Mouse (Mus musculus): Measurements from ENCODE around the gene Xrcc1. TPM values are rescaled to one million over a fixed set of nuclear protein-coding genes. Genes with fewer than 3 reads are reported as not detected.

The Xrcc1 gene
- total and polyA plus RNA-seq, 3 experiments = 81.7 to 148 (median 136) TPM

DNA sequence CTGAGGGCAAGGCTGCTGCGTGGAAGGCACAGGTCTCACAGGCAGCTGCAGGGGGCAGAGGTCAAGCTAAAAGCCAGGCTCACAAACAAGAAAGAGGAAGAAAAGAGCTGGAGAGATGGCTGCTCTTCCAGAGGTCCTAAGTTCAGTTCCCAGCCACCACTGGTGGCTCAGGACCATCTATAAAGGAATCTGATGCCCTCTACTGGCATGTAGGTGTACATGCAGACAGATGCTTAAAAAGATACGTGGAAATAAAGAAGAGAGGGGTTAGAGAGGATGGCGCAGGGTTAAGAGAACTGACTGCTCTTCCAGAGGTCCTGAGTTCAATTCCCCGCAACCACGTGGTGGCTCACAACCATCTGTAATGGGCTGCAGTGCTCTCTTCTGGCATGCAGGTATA is 26.4 kb downstream of the Xrcc1 start:
- TF ChIP-seq USF2 (conservative IDR thresholded peaks at IDR 0.05; ENCODE audit: low read depth, low read length) (no peak), SMC3 (IDR thresholded peaks at IDR 0.05; ENCODE audit: low read depth, low read length) (peak; percentile 76), HCFC1 (IDR thresholded peaks at IDR 0.05; ENCODE audit: low read depth, low read length) (no peak), RAD21 (IDR thresholded peaks at IDR 0.05; ENCODE audit: low read depth, low read length) (peak; percentile 76), JUN (IDR thresholded peaks at IDR 0.05; ENCODE audit: insufficient read depth, low read depth, low read length) (no peak), CTCF (conservative IDR thresholded peaks at IDR 0.05 in 1 of 2, IDR thresholded peaks at IDR 0.05 in 1 of 2; ENCODE audit: low read depth in 2 of 2, low read length in 2 of 2) (peak; percentile 19 to 78; a peak in 2 of 4 replicates), ZC3H11A (IDR thresholded peaks at IDR 0.05; ENCODE audit: low read depth, low read length) (no peak)
- H3K36me3 ChIP-seq (replicated peaks in 1 of 2; ENCODE audit: control insufficient read depth in 1 of 2, insufficient read depth in 1 of 2, low read length in 1 of 2) = peaks cover 54 to 80% of the 10 kb centered on the region in 2 experiments
- in situ Hi-C loops (cut with MboI; ENCODE audit: low pct_ligation_motif_present, low pct_unique_long_range_greater_than_20kb, low sequenced_read_pairs) = no loop called here

DNA sequence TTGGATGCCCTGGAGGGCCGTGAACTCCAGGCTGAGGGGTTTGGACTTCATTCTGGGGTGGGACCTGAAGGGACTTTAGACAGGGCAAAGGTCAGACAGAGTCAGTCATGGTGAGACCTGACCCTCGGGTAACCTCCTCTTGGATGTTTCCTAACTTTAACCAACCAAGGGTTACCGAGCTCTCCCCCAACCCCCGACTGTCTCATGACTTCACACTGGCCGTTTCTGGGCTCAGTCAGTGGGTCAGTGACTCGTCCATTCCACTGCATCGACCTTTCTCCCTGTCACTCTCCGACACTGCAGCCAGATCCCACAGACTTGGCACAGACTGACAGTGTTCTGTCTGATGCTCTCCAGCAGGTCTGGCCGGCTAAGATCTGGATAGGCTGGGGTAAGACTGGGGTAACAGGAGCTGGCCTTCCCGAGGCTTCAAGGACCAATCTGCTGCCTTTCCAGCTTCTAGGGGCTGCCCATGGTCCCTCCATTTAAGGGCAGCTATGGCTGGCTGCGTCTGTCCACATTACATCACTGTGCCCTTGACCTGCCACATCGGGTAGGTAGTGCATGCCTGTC is 28.2 kb downstream of the Xrcc1 start:
- H3K27ac ChIP-seq (ENCODE audit: insufficient read depth, low read depth) = no peak overlapping the region
- DNase-seq (ENCODE audit: extremely low read depth) = no peak
- H3K9ac ChIP-seq (ENCODE audit: insufficient read depth, low read depth) = no peak overlapping the region
- no peak overlapping the region for H3K4me3 ChIP-seq (replicated peaks in 1 of 3; ENCODE audit: low read depth in 2 of 3, low read length in 2 of 3, poor library complexity in 1 of 3)
- dilution Hi-C loops (cut with MboI; ENCODE audit: extremely low pct_ligation_motif_present, extremely low pct_unique_long_range_greater_than_20kb, low sequenced_read_pairs) = no loop called here
- peaks cover 4 to 36% of the 10 kb centered on the region in 2 experiments; a peak in 3 of 4 replicates for H3K4me1 ChIP-seq (ENCODE audit: control insufficient read depth in 1 of 2, insufficient read depth in 2 of 2)
- H3K27me3 ChIP-seq (replicated peaks) = no peaks in the 10 kb centered on the region
- in situ Hi-C loops (cut with MboI; ENCODE audit: low pct_ligation_motif_present, low pct_unique_long_range_greater_than_20kb, low sequenced_read_pairs) = no loop called here
- H3K9me3 ChIP-seq (replicated peaks; ENCODE audit: low read length) = peaks cover 6% of the 10 kb centered on the region
- no peaks in the 10 kb centered on the region for H3K79me2 ChIP-seq (replicated peaks; ENCODE audit: control insufficient read depth, extremely low read depth, insufficient read depth, poor library complexity, severe bottlenecking)
- H3K4me2 ChIP-seq (ENCODE audit: insufficient read depth, low read depth, poor library complexity, severe bottlenecking) = no peak overlapping the region
- TF ChIP-seq JUN (IDR thresholded peaks at IDR 0.05; ENCODE audit: insufficient read depth, low read depth, low read length) (no peak), NRF1 (IDR thresholded peaks at IDR 0.05; ENCODE audit: low read depth, low read length) (no peak), ZC3H11A (IDR thresholded peaks at IDR 0.05; ENCODE audit: low read depth, low read length) (no peak), MAX (IDR thresholded peaks at IDR 0.05; ENCODE audit: low read length) (no peak)
- peaks cover 44 to 62% of the 10 kb centered on the region in 2 experiments for H3K36me3 ChIP-seq (replicated peaks in 1 of 2; ENCODE audit: control insufficient read depth in 1 of 2, insufficient read depth in 1 of 2, low read length in 1 of 2)

More for the DNA sequence above, 26.4 kb downstream of the Xrcc1 start:
- no peak overlapping the region for H3K27ac ChIP-seq (ENCODE audit: insufficient read depth, low read depth)
- H3K4me2 ChIP-seq (ENCODE audit: insufficient read depth, low read depth, poor library complexity, severe bottlenecking) = no peak overlapping the region
- H3K9me3 ChIP-seq (replicated peaks; ENCODE audit: low read length) = peaks cover 2% of the 10 kb centered on the region
- no peak overlapping the region for H3K9ac ChIP-seq (ENCODE audit: insufficient read depth, low read depth)
- H3K27me3 ChIP-seq (replicated peaks) = no peaks in the 10 kb centered on the region
- dilution Hi-C loops (cut with MboI; ENCODE audit: extremely low pct_ligation_motif_present, extremely low pct_unique_long_range_greater_than_20kb, low sequenced_read_pairs) = no loop called here
- no peak for DNase-seq (ENCODE audit: extremely low read depth)
- H3K79me2 ChIP-seq (replicated peaks; ENCODE audit: control insufficient read depth, extremely low read depth, insufficient read depth, poor library complexity, severe bottlenecking) = no peaks in the 10 kb centered on the region
- no peak overlapping the region for H3K4me3 ChIP-seq (replicated peaks in 1 of 3; ENCODE audit: low read depth in 2 of 3, low read length in 2 of 3, poor library complexity in 1 of 3)
- peaks cover 4 to 55% of the 10 kb centered on the region in 2 experiments; a peak in 3 of 4 replicates for H3K4me1 ChIP-seq (ENCODE audit: control insufficient read depth in 1 of 2, insufficient read depth in 2 of 2)

DNA sequence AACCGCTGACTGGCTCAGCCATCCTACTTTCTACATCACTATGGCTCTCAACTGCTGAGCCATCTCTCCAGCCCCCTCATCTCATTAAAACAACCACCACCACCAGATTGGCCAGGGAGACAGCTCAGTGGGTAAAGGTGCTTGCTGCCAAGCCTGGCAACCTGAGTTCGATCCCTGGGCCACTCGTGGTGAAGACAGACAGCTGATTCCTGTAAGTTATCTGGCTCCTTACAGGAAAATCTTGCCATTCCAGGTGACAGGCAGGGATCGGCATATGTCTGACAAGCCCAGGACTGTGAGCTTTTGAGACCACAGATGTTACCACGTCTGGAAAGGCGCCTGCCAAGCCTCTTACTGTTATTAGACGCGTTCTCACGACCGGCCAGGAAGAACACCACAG is 31.7 kb downstream of the Xrcc1 start:
- no peak overlapping the region for H3K4me2 ChIP-seq (ENCODE audit: insufficient read depth, low read depth, poor library complexity, severe bottlenecking)
- no peak for DNase-seq (ENCODE audit: extremely low read depth)
- H3K79me2 ChIP-seq (replicated peaks; ENCODE audit: control insufficient read depth, extremely low read depth, insufficient read depth, poor library complexity, severe bottlenecking) = no peaks in the 10 kb centered on the region
- in situ Hi-C loops (cut with MboI; ENCODE audit: low pct_ligation_motif_present, low pct_unique_long_range_greater_than_20kb, low sequenced_read_pairs) (no loop called here), dilution Hi-C loops (cut with MboI; ENCODE audit: extremely low pct_ligation_motif_present, extremely low pct_unique_long_range_greater_than_20kb, low sequenced_read_pairs) (no loop called here)
- H3K27me3 ChIP-seq (replicated peaks) = no peaks in the 10 kb centered on the region
- H3K9ac ChIP-seq (ENCODE audit: insufficient read depth, low read depth) = no peak overlapping the region
- no peak overlapping the region for H3K4me3 ChIP-seq (replicated peaks in 1 of 3; ENCODE audit: low read depth in 2 of 3, low read length in 2 of 3, poor library complexity in 1 of 3)
- peaks cover 3% of the 10 kb centered on the region for H3K9me3 ChIP-seq (replicated peaks; ENCODE audit: low read length)
- TF ChIP-seq USF1 (IDR thresholded peaks at IDR 0.05; ENCODE audit: low read depth, low read length) = no peak
- TF ChIP-seq ZKSCAN1 (IDR thresholded peaks at IDR 0.05; ENCODE audit: borderline replicate concordance, low read depth, low read length) = no peak
- TF ChIP-seq E2F4 (IDR thresholded peaks at IDR 0.05; ENCODE audit: insufficient replicate concordance, low read depth, low read length) = no peak
- TF ChIP-seq ETS1 (conservative IDR thresholded peaks at IDR 0.05; ENCODE audit: low read depth, low read length) = no peak
- TF ChIP-seq RCOR1 (conservative IDR thresholded peaks at IDR 0.05; ENCODE audit: low read depth, low read length) = no peak
- no peak for TF ChIP-seq TBP (conservative IDR thresholded peaks at IDR 0.05; ENCODE audit: low read depth, low read length)
- no peak for TF ChIP-seq KAT2A (IDR thresholded peaks at IDR 0.05; ENCODE audit: insufficient replicate concordance, low read length)
- no peak for TF ChIP-seq ELF1 (IDR thresholded peaks at IDR 0.05; ENCODE audit: low read depth, low read length)
- no peak for TF ChIP-seq RAD21 (IDR thresholded peaks at IDR 0.05; ENCODE audit: low read depth, low read length)
- no peak for TF ChIP-seq CHD2 (IDR thresholded peaks at IDR 0.05; ENCODE audit: low read length)
- no peak for TF ChIP-seq BHLHE40 (IDR thresholded peaks at IDR 0.05; ENCODE audit: low read depth, low read length)
- TF ChIP-seq MEF2A (IDR thresholded peaks at IDR 0.05; ENCODE audit: borderline replicate concordance, low read depth, low read length) = no peak
- no peak for TF ChIP-seq JUN (IDR thresholded peaks at IDR 0.05; ENCODE audit: insufficient read depth, low read depth, low read length)
- TF ChIP-seq POLR2A (IDR thresholded peaks at IDR 0.05; ENCODE audit: low read depth, low read length) = no peak
- TF ChIP-seq MYC (IDR thresholded peaks at IDR 0.05; ENCODE audit: low read depth, low read length) = no peak
- TF ChIP-seq ZNF384 (IDR thresholded peaks at IDR 0.05; ENCODE audit: low read depth, low read length) = no peak
- TF ChIP-seq EP300 (IDR thresholded peaks at IDR 0.05; ENCODE audit: low read length) = no peak
- H3K27ac ChIP-seq (ENCODE audit: insufficient read depth, low read depth) = no peak overlapping the region
- peaks cover 17 to 29% of the 10 kb centered on the region in 2 experiments for H3K36me3 ChIP-seq (replicated peaks in 1 of 2; ENCODE audit: control insufficient read depth in 1 of 2, insufficient read depth in 1 of 2, low read length in 1 of 2)
- H3K4me1 ChIP-seq (ENCODE audit: control insufficient read depth in 1 of 2, insufficient read depth in 2 of 2) = peaks cover 0 to 2% of the 10 kb centered on the region in 2 experiments; a peak in 1 of 4 replicates
